Mouse (Mus musculus): Measurements from ENCODE around the gene Gm14124.
"Not testable (repeated sequence)": the region's sequence is repeated elsewhere in the genome, so short reads cannot be mapped to it uniquely, and the experiment has no call there.

The Gm14124 gene

GRCm38 (mm10) chr2:150257291-150257690 is at the start of gene Gm14124:
TSS of gene Gm14124 (plus strand) at chr2:150257517.
- not testable (repeated sequence) for DNase-seq

GRCm38 (mm10) chr2:150217600-150218362 is 39.5 kb upstream of the Gm14124 start, which contains the start of gene Zfp937:
TSS of gene Zfp937 (plus strand) at chr2:150218073.
- DNase-seq: peak; percentile 77 to 89

- not testable (repeated sequence) for DNase-seq
Measured at GRCm38 (mm10) chr2:150218363-150218725, 39.0 kb upstream of the Gm14124 start.

GRCm38 (mm10) chr2:150223263-150223662 is 34.1 kb upstream of the Gm14124 start:
- DNase-seq: not testable (repeated sequence)

- no peak for DNase-seq
Measured at GRCm38 (mm10) chr2:150243211-150243610, 14.1 kb upstream of the Gm14124 start.

GRCm38 (mm10) chr2:150255491-150255890 is 1.8 kb upstream of the Gm14124 start, which contains the start of gene Gm21994:
TSS of gene Gm21994 (minus strand) at chr2:150255591.
- DNase-seq: not testable (repeated sequence)

- DNase-seq: not testable (repeated sequence)
Measured at GRCm38 (mm10) chr2:150256861-150257260, 456 bp upstream of the Gm14124 start.

GRCm38 (mm10) chr2:150293669-150294068 is 36.4 kb downstream of the Gm14124 start:
- DNase-seq: no peak

GRCm38 (mm10) chr2:150299096-150299495 is 41.8 kb downstream of the Gm14124 start:
- no peak for DNase-seq

GRCm38 (mm10) chr2:150307183-150307773 is 50.0 kb downstream of the Gm14124 start:
- DNase-seq: no peak

- peak; percentile 90 to 95 for DNase-seq
Measured at GRCm38 (mm10) chr2:150310952-150311884, 53.9 kb downstream of the Gm14124 start.

- no peak for DNase-seq
Measured at GRCm38 (mm10) chr2:150316140-150316539, 58.8 kb downstream of the Gm14124 start.

GRCm38 (mm10) chr2:150318973-150319372 is 61.7 kb downstream of the Gm14124 start:
- DNase-seq: no peak
